Mouse (Mus musculus) macrophage (primary cell): Measurements from ENCODE around the gene Sprtn. TPM values are rescaled to one million over a fixed set of nuclear protein-coding genes. Genes with fewer than 3 reads are reported as not detected.
A peak's percentile ranks its signal among the peaks of the same experiment; 100 is the strongest.

Source experiments
- H3K27ac ChIP-seq: fragments of 350-480 bp; formaldehyde crosslinking; 2 replicates; pipeline ENCODE4 v1.9.0; 2021
- H3K36me3 ChIP-seq: fragments of 350-480 bp; formaldehyde crosslinking; 2 replicates; pipeline ENCODE4 v1.9.0; 2021; ENCODE audit errors: inconsistent target
- H3K4me3 ChIP-seq: fragments of 350-480 bp; formaldehyde crosslinking; 2 replicates; pipeline ENCODE4 v1.9.0; 2021; ENCODE audit errors: inconsistent target
- H3K79me2 ChIP-seq: fragments of 350-480 bp; formaldehyde crosslinking; 2 replicates; pipeline ENCODE4 v1.9.0; 2021; ENCODE audit errors: inconsistent target
- WGBS: methylation state at CpG from one replicate; pipeline ENCODE4 v1.1.7; 2026; ENCODE audit warnings: inconsistent platforms; ENCODE audit not compliant: missing documents; 5-methylcytosine and 5-hydroxymethylcytosine counted together
- polyA plus RNA-seq: library from polyadenylated mRNA; stranded (reverse); fragments of 250-400 nt; gene quantifications from 3 replicates; pipeline ENCODE4 v1.2.4, GENCODE M21; 2018; ENCODE audit warnings: inconsistent platforms

The Sprtn gene
- polyA plus RNA-seq, 1 experiment from 2014 or later: 11.4 TPM

DNA sequence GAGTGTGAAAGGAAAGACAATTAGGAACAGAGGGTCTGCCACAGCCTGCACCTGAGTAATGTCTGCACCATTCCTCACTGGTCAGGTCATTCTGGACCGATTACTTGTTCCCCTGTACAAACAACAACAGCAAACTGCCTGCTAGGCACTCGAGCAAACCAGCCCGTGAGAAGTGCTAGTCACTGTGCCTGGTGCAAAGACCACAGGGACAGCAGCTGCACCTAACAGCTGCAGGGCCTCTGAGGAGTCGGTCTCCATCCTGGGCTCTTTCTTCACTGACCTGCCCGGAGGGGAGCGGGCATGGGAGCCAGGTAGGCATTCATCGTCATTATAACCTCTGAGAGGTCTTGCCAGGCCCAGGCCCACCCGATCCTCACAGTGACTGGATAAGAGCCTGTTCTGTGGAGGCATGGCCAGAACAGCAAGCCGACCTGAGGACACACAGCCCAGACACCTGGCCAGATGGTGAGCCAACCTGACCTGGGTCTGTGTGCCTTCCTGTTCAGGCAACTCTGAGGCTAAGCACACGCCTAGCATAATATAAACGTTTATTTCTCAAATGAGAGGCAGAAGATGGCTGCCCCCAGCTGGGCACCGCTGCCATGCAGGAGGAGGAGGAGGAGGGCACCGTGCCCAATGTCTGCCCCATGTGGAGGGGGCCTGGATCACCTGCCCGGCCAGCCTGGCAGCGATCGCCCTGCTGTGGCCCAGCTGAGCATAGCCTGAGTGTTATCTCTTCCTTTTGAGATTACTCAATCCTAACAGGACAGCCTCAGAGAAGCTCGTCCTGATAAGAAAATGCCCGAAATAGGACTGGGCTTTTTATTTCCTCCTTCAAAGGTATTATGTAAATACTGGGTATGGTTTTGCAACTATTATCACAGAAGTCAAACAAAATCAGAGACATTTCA is 23.9 kb downstream of the Sprtn start:
- H3K4me3 ChIP-seq: peak overlapping the region; percentile 4; the same call in 1 of the 2 replicates
- 34% methylated on average over 18 of the region's 18 CpGs for WGBS
- H3K27ac ChIP-seq: peak overlapping the region; percentile 15; the same call in 1 of the 2 replicates
- H3K36me3 ChIP-seq: no peaks in the 10 kb centered on the region
- peaks cover 96% of the 10 kb centered on the region for H3K79me2 ChIP-seq

DNA sequence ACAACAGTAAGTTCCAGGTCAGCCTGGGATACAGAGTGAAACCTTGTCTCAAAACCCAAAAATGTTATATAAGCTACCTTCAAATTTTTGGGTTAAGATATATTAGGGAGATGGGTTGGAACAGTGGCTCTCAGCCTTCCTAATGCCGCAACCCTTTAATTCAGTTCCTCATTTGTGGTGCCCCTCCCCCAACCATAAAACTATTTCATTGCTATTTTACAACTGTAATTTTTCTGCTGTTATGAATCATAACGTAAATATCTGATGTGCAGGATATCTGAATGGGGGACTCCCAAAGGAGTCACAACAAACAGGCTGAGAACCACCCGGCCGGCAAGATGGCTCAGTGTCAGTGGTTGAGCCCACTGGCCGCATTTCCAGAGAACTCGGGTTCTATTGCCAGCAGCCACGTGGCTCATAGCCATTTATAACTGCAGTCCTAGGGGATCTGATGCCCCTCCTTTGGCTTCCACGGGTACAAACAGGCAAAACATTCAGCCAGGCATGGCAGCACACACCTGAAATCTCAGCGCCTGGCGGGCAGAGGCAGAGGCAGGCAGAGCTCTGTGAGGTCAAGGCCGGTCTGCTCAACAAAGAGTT is 24.9 kb downstream of the Sprtn start:
- H3K4me3 ChIP-seq: peak overlapping the region; percentile 4; the same call in 1 of the 2 replicates
- WGBS: 33% methylated on average over 11 of the region's 11 CpGs
- H3K36me3 ChIP-seq: no peaks in the 10 kb centered on the region
- H3K79me2 ChIP-seq: peaks cover 93% of the 10 kb centered on the region
- H3K27ac ChIP-seq: peak overlapping the region; percentile 15; the same call in 1 of the 2 replicates

DNA sequence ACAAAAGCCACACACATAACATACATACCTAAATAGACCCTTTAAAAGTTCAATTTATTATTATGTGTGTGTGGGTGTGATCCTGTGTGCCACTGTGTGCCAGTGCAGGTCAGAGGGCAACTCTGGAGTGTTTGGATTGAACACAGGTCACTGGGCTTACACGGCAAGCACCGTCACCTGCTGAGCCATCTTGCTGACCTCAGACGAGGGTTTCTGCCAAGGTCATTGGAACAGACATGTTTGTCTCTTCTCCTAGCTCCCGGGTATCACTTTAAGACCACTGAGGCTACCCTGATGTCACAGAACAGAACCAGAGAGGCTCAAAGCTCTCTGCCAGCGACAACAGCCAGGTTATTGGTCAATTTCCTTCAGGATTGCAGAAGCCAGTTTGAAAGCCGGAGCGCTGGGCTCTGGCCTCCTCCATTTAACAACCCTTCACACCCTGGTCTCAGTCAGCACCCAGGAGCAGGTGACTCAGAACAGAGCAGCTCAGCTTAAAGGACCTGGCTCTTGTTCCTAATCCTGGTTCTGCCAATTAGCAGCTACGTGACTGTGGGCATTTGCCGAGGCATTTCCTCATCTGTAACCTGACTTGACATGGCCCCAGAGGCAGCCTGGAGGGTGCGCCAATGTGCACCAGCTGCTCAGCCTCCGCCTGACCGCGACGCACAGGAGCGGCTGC is 26.4 kb downstream of the Sprtn start:
- Histone ChIP-seq H3K36me3 (no peaks in the 10 kb centered on the region), H3K27ac (no peak overlapping the region)

DNA sequence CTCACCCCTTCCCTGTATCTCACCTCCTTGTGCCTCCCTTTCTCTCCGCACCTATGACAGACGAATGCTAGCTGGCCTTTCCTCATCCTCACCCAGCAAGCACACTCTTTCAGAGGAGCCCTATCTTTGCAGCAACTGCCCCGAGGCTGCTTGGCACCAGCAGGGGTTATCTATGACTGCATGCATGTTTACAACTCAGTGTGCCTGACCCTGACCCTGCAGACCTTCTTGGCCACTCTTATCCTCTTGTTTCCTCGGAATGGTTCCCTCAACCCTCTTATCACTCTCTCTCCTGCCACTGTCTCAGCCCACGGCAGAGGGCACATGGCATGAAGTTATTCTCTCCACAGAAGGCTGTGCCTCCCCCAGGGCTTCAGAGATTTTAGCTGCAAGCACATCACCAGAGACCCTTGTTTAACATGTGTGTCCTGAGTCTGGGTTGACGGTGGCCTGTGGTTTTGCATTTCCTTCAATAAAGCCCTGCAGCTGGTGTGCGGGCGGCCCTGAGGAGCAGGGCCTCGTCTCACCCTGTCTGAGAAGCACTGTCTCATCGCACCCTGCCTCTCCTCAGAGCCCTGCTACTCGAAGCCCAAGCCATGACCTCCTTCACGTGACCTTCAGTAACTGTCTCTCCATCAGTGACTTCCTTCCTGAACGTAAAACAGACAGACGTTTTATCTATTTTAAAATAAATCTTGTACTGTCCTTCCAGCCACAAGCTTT is 28.0 kb downstream of the Sprtn start:
- Histone ChIP-seq H3K79me2 (peaks cover 93% of the 10 kb centered on the region), H3K36me3 (no peaks in the 10 kb centered on the region), H3K4me3 (no peak overlapping the region), H3K27ac (peak overlapping the region; percentile 10; the same call in 1 of the 2 replicates)
- WGBS: 41% methylated on average over 14 of the region's 14 CpGs

More for the DNA sequence above, 26.4 kb downstream of the Sprtn start:
- 77% methylated on average over 15 of the region's 15 CpGs for WGBS
- H3K4me3 ChIP-seq: no peak overlapping the region
- peaks cover 93% of the 10 kb centered on the region for H3K79me2 ChIP-seq

DNA sequence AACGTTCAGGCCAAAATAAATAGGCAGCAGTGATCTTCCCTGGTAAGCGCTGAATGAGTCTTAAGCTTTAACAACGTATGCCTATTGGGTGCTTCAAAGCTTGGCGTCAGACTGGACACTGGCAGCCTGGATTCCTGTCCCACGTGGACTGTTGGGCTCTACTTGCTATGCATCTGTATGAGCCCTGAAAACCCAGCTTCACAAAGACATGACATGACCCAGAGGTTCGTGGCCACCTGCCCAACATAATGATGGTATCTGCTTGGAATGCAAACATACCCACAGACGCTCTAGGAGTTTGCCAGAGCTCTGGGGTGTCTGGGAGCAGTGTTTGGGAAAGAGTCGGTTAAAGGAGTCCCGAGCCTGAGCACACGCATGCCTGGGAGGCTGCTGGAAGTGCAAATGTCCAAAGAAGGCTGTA is 28.7 kb downstream of the Sprtn start:
- H3K79me2 ChIP-seq: peaks cover 93% of the 10 kb centered on the region
- no peaks in the 10 kb centered on the region for H3K36me3 ChIP-seq
- 69% methylated on average over 10 of the region's 10 CpGs for WGBS
- peak overlapping the region; percentile 10; the same call in 1 of the 2 replicates for H3K27ac ChIP-seq
- H3K4me3 ChIP-seq: no peak overlapping the region

DNA sequence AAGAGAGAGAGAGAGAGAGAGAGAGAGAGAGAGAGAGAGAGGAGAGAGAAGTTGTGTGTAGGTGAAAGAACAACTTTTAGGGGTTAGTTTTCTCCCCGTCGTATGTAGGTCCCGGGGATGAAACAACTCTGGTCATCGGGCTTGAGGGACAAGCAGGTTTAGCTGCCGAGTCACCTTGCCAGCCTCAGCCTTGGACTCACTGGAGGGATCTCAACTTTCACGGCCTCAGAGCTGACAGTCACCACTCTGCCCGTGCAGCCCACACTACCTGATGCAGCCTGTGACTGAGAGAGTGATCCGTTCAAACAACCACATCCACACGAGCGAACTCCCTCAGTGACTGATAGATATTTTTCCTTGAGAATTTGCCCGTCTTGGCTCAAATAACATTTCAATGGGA is 31.3 kb downstream of the Sprtn start:
- peaks cover 94% of the 10 kb centered on the region for H3K79me2 ChIP-seq
- H3K36me3 ChIP-seq: no peaks in the 10 kb centered on the region
- WGBS: 86% methylated on average over 11 of the region's 11 CpGs

DNA sequence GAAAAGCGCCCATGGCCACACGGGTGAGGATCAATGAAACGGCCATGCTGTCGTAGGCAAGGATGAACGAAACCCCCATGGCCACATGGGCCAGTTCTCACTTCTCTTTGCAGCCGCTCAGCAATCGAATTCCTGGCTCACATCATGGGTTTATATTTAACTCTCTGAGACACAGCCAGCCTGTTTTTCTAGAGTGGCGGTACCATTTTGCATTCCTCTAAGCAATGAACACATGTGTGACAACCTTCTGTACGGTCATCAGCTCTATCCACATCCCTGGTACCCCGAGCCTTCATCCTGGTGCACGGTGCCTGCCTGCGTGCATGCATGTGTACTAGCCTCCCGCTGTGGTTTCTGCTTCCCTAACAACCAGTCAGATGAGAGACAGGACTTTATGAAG is 32.4 kb downstream of the Sprtn start:
- WGBS: 65% methylated on average over 13 of the region's 13 CpGs
- no peaks in the 10 kb centered on the region for H3K36me3 ChIP-seq
- no peak overlapping the region for H3K27ac ChIP-seq
- H3K79me2 ChIP-seq: peaks cover 94% of the 10 kb centered on the region
- no peak overlapping the region for H3K4me3 ChIP-seq

More for the DNA sequence above, 31.3 kb downstream of the Sprtn start:
- Histone ChIP-seq H3K27ac (no peak overlapping the region), H3K4me3 (no peak overlapping the region)

DNA sequence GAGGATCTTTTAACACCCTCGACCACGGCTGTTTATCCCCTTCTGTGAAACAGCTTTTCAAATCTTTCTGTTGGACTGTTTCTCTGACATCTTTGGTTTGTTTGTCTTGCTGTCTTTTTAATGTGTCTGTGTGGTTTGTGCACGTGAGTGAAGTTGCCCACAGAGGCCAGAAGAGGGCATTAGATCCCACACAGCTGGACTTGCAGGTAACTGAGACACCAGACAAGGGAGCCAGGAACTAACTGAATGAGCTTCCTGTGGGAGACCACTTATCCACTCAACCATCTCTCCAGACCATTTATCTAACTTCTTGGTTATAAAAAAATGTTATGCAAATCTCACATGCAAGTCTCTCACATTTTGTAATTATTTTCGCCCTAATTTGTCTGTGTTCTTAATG is 33.0 kb downstream of the Sprtn start:
- 97% methylated on average over 3 of the region's 4 CpGs for WGBS
- no peaks in the 10 kb centered on the region for H3K36me3 ChIP-seq
- peaks cover 94% of the 10 kb centered on the region for H3K79me2 ChIP-seq
- no peak overlapping the region for H3K27ac ChIP-seq
- H3K4me3 ChIP-seq: no peak overlapping the region

DNA sequence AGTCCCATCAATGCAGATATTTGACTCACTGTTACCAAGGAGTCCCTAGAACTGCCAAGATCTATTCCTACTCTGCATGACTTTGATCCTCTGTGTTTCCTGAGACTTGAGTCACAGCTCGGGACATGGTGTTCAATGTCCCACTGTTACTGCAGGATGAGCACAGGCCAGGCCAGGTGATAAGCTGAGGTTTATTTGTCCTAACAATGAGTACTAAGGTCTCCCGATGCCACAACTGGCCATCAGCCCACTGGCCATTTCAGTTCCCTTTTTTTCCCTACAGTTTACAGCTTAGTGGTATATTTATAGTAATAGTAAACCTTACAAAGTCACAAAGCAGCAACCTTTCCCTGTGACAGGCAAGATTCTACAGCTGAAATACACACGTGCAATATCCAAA is 34.7 kb downstream of the Sprtn start:
- Histone ChIP-seq H3K27ac (no peak overlapping the region), H3K4me3 (no peak overlapping the region), H3K36me3 (no peaks in the 10 kb centered on the region), H3K79me2 (peaks cover 100% of the 10 kb centered on the region)
- 26% methylated on average over 3 of the region's 3 CpGs for WGBS

DNA sequence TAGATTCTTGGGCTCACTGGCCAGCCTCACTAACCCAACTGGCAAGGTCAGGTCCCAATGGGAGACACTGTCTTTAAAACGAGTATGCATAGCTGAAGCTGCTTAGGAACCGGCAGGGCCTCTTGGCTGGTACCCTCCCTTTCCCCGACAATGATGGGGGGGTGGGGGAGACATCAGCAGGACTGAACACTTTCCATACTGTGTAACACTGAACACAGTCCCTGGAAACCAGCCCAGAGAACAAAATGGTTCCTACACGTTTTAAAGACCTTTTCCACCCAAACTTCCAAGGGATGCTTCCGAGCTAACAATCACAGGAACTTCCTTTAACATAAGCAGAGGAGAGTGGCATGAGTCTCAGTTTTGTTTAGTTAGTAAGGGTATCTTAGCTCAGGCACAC is 37.4 kb downstream of the Sprtn start:
- Histone ChIP-seq H3K79me2 (peaks cover 99% of the 10 kb centered on the region), H3K36me3 (no peaks in the 10 kb centered on the region), H3K4me3 (no peak overlapping the region), H3K27ac (no peak overlapping the region)
- WGBS: 97% methylated on average over 5 of the region's 5 CpGs

DNA sequence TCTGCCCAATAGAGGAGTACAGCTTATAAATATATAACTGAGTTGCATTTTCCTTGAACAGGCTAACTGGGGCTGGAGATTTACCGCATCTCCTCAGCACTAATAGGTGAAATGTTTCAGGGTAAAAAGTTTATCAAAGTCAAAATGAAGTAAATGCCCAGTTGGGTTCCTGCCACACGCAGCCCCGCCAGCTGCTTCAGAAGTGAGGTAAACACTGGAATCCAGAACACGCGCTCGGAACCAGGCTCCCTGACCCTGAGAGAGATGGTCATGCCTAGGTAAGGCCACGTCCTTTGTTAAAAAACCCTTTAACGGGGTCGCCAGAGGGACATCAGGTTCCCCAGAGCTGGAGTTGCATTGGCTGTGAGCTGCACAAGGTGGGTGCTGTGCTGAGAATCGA is 39.0 kb downstream of the Sprtn start:
- Histone ChIP-seq H3K4me3 (no peak overlapping the region), H3K36me3 (no peaks in the 10 kb centered on the region), H3K79me2 (peaks cover 99% of the 10 kb centered on the region), H3K27ac (no peak overlapping the region)
- WGBS: 96% methylated on average over 10 of the region's 10 CpGs

DNA sequence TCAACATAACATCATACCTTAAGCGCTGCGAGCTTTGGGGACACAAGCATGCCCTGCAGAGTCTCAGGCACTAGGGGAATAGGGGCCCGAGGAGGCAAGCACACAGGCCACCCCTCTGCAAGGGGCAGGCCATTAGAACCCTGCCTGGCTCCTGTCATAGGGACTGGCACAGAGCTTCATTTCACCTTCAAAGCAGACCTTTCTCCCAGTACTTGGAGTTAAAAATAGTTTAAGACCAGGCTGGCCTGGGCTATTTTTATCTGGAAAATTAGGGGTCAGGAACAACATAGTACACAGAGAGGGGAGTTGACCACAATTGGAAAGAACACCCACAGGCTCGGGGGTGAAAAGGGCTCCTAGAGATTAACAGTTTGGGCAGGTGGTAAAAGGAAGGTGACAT is 39.6 kb downstream of the Sprtn start:
- H3K79me2 ChIP-seq: peaks cover 99% of the 10 kb centered on the region
- H3K4me3 ChIP-seq: no peak overlapping the region
- H3K36me3 ChIP-seq: no peaks in the 10 kb centered on the region
- whole genome bisulfite sequencing: 98% methylated on average over 4 of the region's 4 CpGs
- no peak overlapping the region for H3K27ac ChIP-seq

DNA sequence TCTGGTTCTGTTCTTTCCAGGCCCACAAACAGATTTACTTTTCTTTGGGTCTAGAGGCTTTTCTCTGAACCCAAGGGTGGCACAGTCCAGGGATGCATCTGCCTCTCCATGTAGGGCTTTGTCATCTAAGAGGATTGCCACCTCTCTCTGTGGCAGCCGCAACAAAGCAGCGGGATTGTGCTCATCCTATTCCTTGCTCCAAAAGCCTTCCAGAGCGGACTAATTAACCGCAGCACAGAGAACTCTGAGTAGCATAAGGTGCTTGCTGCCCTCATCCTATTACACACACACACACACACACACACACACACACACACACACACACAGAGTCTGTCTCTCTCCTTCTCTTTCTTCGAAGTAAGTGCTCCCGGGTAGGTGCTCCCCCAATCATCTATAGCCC is 46.1 kb downstream of the Sprtn start:
- no peaks in the 10 kb centered on the region for H3K36me3 ChIP-seq
- no peak overlapping the region for H3K27ac ChIP-seq
- H3K79me2 ChIP-seq: peaks cover 94% of the 10 kb centered on the region
- H3K4me3 ChIP-seq: no peak overlapping the region
- WGBS: 80% methylated on average over 3 of the region's 6 CpGs

DNA sequence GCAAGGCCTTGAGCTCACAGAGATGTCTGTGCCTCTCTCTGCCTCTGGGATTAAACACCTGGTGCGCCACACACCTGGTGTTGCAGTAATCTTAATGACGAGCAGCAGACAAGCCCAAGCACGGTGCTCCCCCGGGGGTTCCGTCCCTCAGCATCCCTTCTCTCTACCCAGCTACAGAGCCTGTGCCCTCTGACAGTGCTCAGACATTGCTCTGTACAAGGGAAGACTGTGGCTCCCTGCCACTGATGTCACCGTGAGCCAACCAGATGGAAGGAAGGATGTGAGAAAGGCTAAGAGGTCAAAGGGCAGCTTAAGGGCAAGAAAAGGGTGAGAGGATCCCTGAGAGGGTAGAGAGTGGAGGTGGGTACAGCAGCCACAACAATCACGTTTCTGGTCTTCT is 46.7 kb downstream of the Sprtn start:
- Histone ChIP-seq H3K4me3 (no peak overlapping the region), H3K27ac (no peak overlapping the region), H3K36me3 (no peaks in the 10 kb centered on the region), H3K79me2 (peaks cover 88% of the 10 kb centered on the region)
- 95% methylated on average over 7 of the region's 7 CpGs for WGBS
